Mouse (Mus musculus): ENCODE measurements around the gene Cyp46a1.

- TF ChIP-seq POLR2A (IDR thresholded peaks at IDR 0.05; ENCODE audit: extremely low read depth, insufficient read depth, low read length) (peak; percentile 57; the same call in 1 of the 2 replicates), CTCF (IDR thresholded peaks at IDR 0.05; ENCODE audit: extremely low read depth, insufficient read depth, low read length) (no peak)
Observed at GRCm38 (mm10) chr12:108403957-108404356, 69.8 kb downstream of the Cyp46a1 start.

Measured in cortical plate, adult 2 months (tissue).